Mouse (Mus musculus): ENCODE measurements at regions not wholly inside any gene's neighbourhood (a gene's known extent, or its start where the extent isn't known, plus 50 kb on each side); places are given as distances from the start of the nearest gene placed in this dataset.

- Histone ChIP-seq H3K27me3 (ENCODE audit: control insufficient read depth, insufficient read depth, low read depth, low read length) (no peaks in the 10 kb centered on the region), H3K4me3 (ENCODE audit: low read depth, low read length) (no peak overlapping the region), H3K9ac (ENCODE audit: low read depth, low read length) (no peak overlapping the region), H3K9me3 (replicated peaks; ENCODE audit: control insufficient read depth, low read length, poor library complexity, severe bottlenecking) (no peaks in the 10 kb centered on the region), H3K27ac (ENCODE audit: low read length) (no peak overlapping the region), H3K4me1 (ENCODE audit: control insufficient read depth, insufficient read depth, low read length) (no peaks in the 10 kb centered on the region), H3K36me3 (ENCODE audit: control insufficient read depth, insufficient read depth, low read length) (no peaks in the 10 kb centered on the region), H3K4me2 (ENCODE audit: low read length) (no peak overlapping the region)
- 94% methylated on average over 1 of the region's 1 CpGs for WGBS
- no peak for ATAC-seq
These were observed 484.6 kb upstream of the Rag2 start for GRCm38 (mm10) chr2:101139931-101140330.

DNA sequence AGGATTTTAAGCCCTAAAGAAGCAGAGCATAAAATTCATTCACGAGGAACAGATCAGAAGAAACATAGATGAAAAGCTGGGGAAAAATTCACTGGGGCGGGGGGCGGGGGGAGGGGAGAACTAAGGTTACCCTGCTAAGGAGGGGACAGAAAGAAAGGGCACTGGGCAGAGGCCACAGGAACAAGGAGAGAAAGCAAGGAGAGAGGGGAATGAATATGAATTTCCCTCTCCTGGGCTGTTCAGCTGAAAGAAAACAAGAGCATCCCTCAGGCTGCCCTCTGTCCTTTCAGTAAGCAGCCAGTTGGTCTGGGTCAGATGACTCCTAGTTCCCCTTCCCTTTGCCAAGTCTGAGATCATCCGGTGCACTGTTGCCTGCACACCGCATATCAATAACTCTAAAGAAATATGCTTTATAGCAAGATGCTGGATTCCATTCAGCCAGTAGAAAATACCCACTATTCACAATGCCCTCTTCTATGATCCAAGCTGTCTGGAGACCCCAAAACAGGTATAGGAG is 467.7 kb upstream of the Rag2 start:
- Histone ChIP-seq H3K4me2 (ENCODE audit: low read length) (no peak overlapping the region), H3K4me3 (ENCODE audit: low read depth, low read length) (no peak overlapping the region), H3K9me3 (replicated peaks; ENCODE audit: control insufficient read depth, low read length, poor library complexity, severe bottlenecking) (no peaks in the 10 kb centered on the region), H3K4me1 (ENCODE audit: control insufficient read depth, insufficient read depth, low read length) (peaks cover 4% of the 10 kb centered on the region; the same call in 1 of the 2 replicates), H3K27ac (ENCODE audit: low read length) (no peak overlapping the region), H3K9ac (ENCODE audit: low read depth, low read length) (no peak overlapping the region), H3K27me3 (ENCODE audit: control insufficient read depth, insufficient read depth, low read depth, low read length) (no peaks in the 10 kb centered on the region), H3K36me3 (ENCODE audit: control insufficient read depth, insufficient read depth, low read length) (no peaks in the 10 kb centered on the region)
- WGBS: 32% methylated on average over 5 of the region's 5 CpGs
- peak; percentile 80 for ATAC-seq

- Histone ChIP-seq H3K27me3 (ENCODE audit: control insufficient read depth, insufficient read depth, low read depth, low read length) (no peaks in the 10 kb centered on the region), H3K4me3 (ENCODE audit: low read depth, low read length) (no peak overlapping the region), H3K27ac (ENCODE audit: low read length) (no peak overlapping the region), H3K4me1 (ENCODE audit: control insufficient read depth, insufficient read depth, low read length) (peaks cover 4% of the 10 kb centered on the region; the same call in 1 of the 2 replicates), H3K36me3 (ENCODE audit: control insufficient read depth, insufficient read depth, low read length) (no peaks in the 10 kb centered on the region), H3K9ac (ENCODE audit: low read depth, low read length) (no peak overlapping the region), H3K4me2 (ENCODE audit: low read length) (no peak overlapping the region), H3K9me3 (replicated peaks; ENCODE audit: control insufficient read depth, low read length, poor library complexity, severe bottlenecking) (no peaks in the 10 kb centered on the region)
- no peak for ATAC-seq
- 34% methylated on average over 4 of the region's 4 CpGs for WGBS
These were observed 465.2 kb upstream of the Rag2 start for GRCm38 (mm10) chr2:101159276-101159675.

- WGBS: 51% methylated on average over 6 of the region's 6 CpGs
- Histone ChIP-seq H3K4me3 (ENCODE audit: low read depth, low read length) (no peak overlapping the region), H3K27me3 (ENCODE audit: control insufficient read depth, insufficient read depth, low read depth, low read length) (no peaks in the 10 kb centered on the region), H3K4me1 (ENCODE audit: control insufficient read depth, insufficient read depth, low read length) (no peaks in the 10 kb centered on the region), H3K9ac (ENCODE audit: low read depth, low read length) (no peak overlapping the region), H3K9me3 (replicated peaks; ENCODE audit: control insufficient read depth, low read length, poor library complexity, severe bottlenecking) (no peaks in the 10 kb centered on the region), H3K27ac (ENCODE audit: low read length) (no peak overlapping the region), H3K4me2 (ENCODE audit: low read length) (no peak overlapping the region), H3K36me3 (ENCODE audit: control insufficient read depth, insufficient read depth, low read length) (no peaks in the 10 kb centered on the region)
- ATAC-seq: peak; percentile 60; the same call in 1 of the 2 replicates
These were observed 458.6 kb upstream of the Rag2 start for GRCm38 (mm10) chr2:101165942-101166341.

DNA sequence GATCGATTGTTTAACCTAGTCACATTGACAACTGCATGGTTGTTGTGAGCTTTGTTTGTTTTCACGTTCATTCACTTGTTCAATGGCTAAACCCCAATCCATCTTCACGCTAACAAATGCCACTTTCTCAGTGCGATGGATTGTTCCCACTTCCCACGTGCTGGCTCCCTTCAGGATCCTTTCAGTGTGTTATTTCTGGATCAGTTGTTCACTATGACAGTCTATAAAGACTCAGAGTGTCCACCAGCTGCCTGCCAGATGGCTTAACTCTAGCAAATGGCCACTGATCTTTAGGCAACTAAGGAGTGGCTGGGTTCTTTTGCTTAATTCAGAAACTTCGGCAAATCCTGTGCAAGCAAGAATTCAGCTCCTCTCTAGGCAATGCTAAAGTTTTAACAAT is 451.7 kb upstream of the Rag2 start:
- H3K27me3 ChIP-seq (ENCODE audit: control insufficient read depth, insufficient read depth, low read depth, low read length): no peaks in the 10 kb centered on the region
- H3K4me1 ChIP-seq (ENCODE audit: control insufficient read depth, insufficient read depth, low read length): no peaks in the 10 kb centered on the region
- no peak overlapping the region for H3K27ac ChIP-seq (ENCODE audit: low read length)
- ATAC-seq: no peak
- H3K9me3 ChIP-seq (replicated peaks; ENCODE audit: control insufficient read depth, low read length, poor library complexity, severe bottlenecking): no peaks in the 10 kb centered on the region
- H3K9ac ChIP-seq (ENCODE audit: low read depth, low read length): no peak overlapping the region
- no peak overlapping the region for H3K4me3 ChIP-seq (ENCODE audit: low read depth, low read length)
- H3K36me3 ChIP-seq (ENCODE audit: control insufficient read depth, insufficient read depth, low read length): no peaks in the 10 kb centered on the region
- 10% methylated on average over 6 of the region's 6 CpGs for WGBS
- H3K4me2 ChIP-seq (ENCODE audit: low read length): no peak overlapping the region

DNA sequence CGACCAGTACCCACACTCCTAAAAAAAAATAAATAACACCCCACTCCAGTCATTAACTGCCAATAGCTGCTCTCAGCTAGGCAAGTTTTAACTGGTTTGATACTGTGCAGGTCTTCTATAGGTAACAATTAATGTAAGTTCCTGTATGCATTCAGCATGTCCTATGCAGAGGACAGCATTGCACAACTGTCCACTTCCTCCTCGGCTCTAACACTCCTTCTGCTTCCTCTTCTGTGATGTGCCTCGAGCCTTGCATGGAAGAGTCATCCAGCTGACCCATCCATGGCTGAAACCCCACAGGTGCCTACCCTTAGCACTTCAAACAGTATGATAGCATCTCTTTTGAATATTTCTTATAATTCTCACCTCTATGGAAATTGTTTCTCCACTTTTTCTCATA is 449.4 kb upstream of the Rag2 start:
- H3K27me3 ChIP-seq (ENCODE audit: control insufficient read depth, insufficient read depth, low read depth, low read length): no peaks in the 10 kb centered on the region
- H3K4me3 ChIP-seq (ENCODE audit: low read depth, low read length): no peak overlapping the region
- no peaks in the 10 kb centered on the region for H3K9me3 ChIP-seq (replicated peaks; ENCODE audit: control insufficient read depth, low read length, poor library complexity, severe bottlenecking)
- ATAC-seq: no peak
- no peaks in the 10 kb centered on the region for H3K4me1 ChIP-seq (ENCODE audit: control insufficient read depth, insufficient read depth, low read length)
- no peak overlapping the region for H3K27ac ChIP-seq (ENCODE audit: low read length)
- H3K9ac ChIP-seq (ENCODE audit: low read depth, low read length): no peak overlapping the region
- 88% methylated on average over 3 of the region's 3 CpGs for WGBS
- no peak overlapping the region for H3K4me2 ChIP-seq (ENCODE audit: low read length)
- H3K36me3 ChIP-seq (ENCODE audit: control insufficient read depth, insufficient read depth, low read length): no peaks in the 10 kb centered on the region

GRCm38 (mm10) chr2:101206637-101207036 is 417.9 kb upstream of the Rag2 start:
- no peaks in the 10 kb centered on the region for H3K4me1 ChIP-seq (ENCODE audit: control insufficient read depth, insufficient read depth, low read length)
- ATAC-seq: no peak
- H3K4me3 ChIP-seq (ENCODE audit: low read depth, low read length): no peak overlapping the region
- no peak overlapping the region for H3K27ac ChIP-seq (ENCODE audit: low read length)
- no peaks in the 10 kb centered on the region for H3K27me3 ChIP-seq (ENCODE audit: control insufficient read depth, insufficient read depth, low read depth, low read length)
- no peak overlapping the region for H3K9ac ChIP-seq (ENCODE audit: low read depth, low read length)
- H3K9me3 ChIP-seq (replicated peaks; ENCODE audit: control insufficient read depth, low read length, poor library complexity, severe bottlenecking): no peaks in the 10 kb centered on the region
- H3K36me3 ChIP-seq (ENCODE audit: control insufficient read depth, insufficient read depth, low read length): no peaks in the 10 kb centered on the region
- H3K4me2 ChIP-seq (ENCODE audit: low read length): no peak overlapping the region
- WGBS: 88% methylated on average over 3 of the region's 3 CpGs

- no peaks in the 10 kb centered on the region for H3K9me3 ChIP-seq (replicated peaks; ENCODE audit: control insufficient read depth, low read length, poor library complexity, severe bottlenecking)
- no peaks in the 10 kb centered on the region for H3K27me3 ChIP-seq (ENCODE audit: control insufficient read depth, insufficient read depth, low read depth, low read length)
- H3K9ac ChIP-seq (ENCODE audit: low read depth, low read length): no peak overlapping the region
- H3K4me2 ChIP-seq (ENCODE audit: low read length): no peak overlapping the region
- 66% methylated on average over 4 of the region's 4 CpGs for WGBS
- H3K4me1 ChIP-seq (ENCODE audit: control insufficient read depth, insufficient read depth, low read length): no peaks in the 10 kb centered on the region
- no peak overlapping the region for H3K4me3 ChIP-seq (ENCODE audit: low read depth, low read length)
- no peak for ATAC-seq
- no peak overlapping the region for H3K27ac ChIP-seq (ENCODE audit: low read length)
- H3K36me3 ChIP-seq (ENCODE audit: control insufficient read depth, insufficient read depth, low read length): no peaks in the 10 kb centered on the region
These were observed 415.4 kb upstream of the Rag2 start for GRCm38 (mm10) chr2:101209136-101209535.

DNA sequence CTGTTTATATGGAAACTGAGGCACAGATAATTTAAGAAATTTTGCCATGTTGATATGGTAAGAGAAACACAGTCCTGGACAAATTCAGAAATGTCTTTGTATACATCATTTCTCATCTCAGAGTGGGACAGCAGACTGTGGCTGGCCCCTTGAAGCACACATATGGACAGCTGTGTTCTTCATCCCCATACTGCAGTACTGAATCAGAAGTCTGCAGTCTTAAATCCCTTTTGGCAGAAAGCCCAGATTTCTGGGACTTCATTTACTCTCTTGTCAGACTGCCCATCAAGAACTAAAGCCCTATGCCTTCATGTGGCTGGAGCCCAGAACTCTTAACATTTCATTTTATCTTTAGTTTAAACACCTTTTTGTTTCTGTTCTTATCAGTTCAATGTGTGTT is 403.8 kb upstream of the Rag2 start:
- 0 out of 2 replicates have a peak, but pooled peaks have one; percentile 64 for ATAC-seq
- H3K4me1 ChIP-seq (ENCODE audit: control insufficient read depth, insufficient read depth, low read length): no peaks in the 10 kb centered on the region
- H3K36me3 ChIP-seq (ENCODE audit: control insufficient read depth, insufficient read depth, low read length): no peaks in the 10 kb centered on the region
- no peak overlapping the region for H3K27ac ChIP-seq (ENCODE audit: low read length)
- H3K27me3 ChIP-seq (ENCODE audit: control insufficient read depth, insufficient read depth, low read depth, low read length): no peaks in the 10 kb centered on the region
- no peak overlapping the region for H3K9ac ChIP-seq (ENCODE audit: low read depth, low read length)
- no peaks in the 10 kb centered on the region for H3K9me3 ChIP-seq (replicated peaks; ENCODE audit: control insufficient read depth, low read length, poor library complexity, severe bottlenecking)
- no peak overlapping the region for H3K4me2 ChIP-seq (ENCODE audit: low read length)
- no peak overlapping the region for H3K4me3 ChIP-seq (ENCODE audit: low read depth, low read length)
